Mouse (Mus musculus) limb, embryonic 15.5 days (tissue): Measurements from ENCODE around the gene Caly. TPM values are rescaled to one million over a fixed set of nuclear protein-coding genes. Genes with fewer than 3 reads are reported as not detected.

Experiments used
- ATAC-seq: fragments of 200-750 bp; cut with Nextera tagmentation; 2 replicates; pipeline ENCODE4 v1.8.0; 2017; ENCODE audit warnings: low read depth, moderate TSS enrichment; ENCODE audit not compliant: insufficient number of reproducible peaks, low FRiP score, low TSS enrichment
- H3K27ac ChIP-seq: fragments of 300-500 bp; sonication (generic); 2 replicates; pipeline ENCODE4 v1.5.1; 2015; ENCODE audit warnings: moderate library complexity, mild to moderate bottlenecking, inconsistent platforms
- H3K27me3 ChIP-seq: fragments of 300-500 bp; sonication (generic); 2 replicates; pipeline ENCODE4 v1.6.1; 2015; ENCODE audit warnings: inconsistent platforms
- H3K36me3 ChIP-seq: fragments of 300-500 bp; sonication (generic); 2 replicates; pipeline ENCODE4 v1.6.1; 2015; ENCODE audit warnings: inconsistent platforms
- H3K4me1 ChIP-seq: fragments of 300-500 bp; sonication (generic); 2 replicates; pipeline ENCODE4 v1.6.1; 2015; ENCODE audit warnings: inconsistent platforms
- H3K4me2 ChIP-seq: fragments of 300-500 bp; sonication (generic); 2 replicates; pipeline ENCODE4 v1.6.1; 2015; ENCODE audit warnings: mild to moderate bottlenecking, inconsistent platforms
- H3K4me3 ChIP-seq: fragments of 300-500 bp; sonication (generic); 2 replicates; pipeline ENCODE4 v1.5.1; 2015; ENCODE audit warnings: mild to moderate bottlenecking, inconsistent platforms
- H3K9ac ChIP-seq: fragments of 300-500 bp; sonication (generic); 2 replicates; pipeline ENCODE4 v1.6.1; 2015; ENCODE audit warnings: inconsistent platforms
- H3K9me3 ChIP-seq: fragments of 300-500 bp; sonication (generic); 2 replicates; pipeline ENCODE4 v1.6.1; 2016; ENCODE audit warnings: inconsistent platforms
- WGBS: fragments of 180-500 bp; shearing (Covaris S2); methylation state at CpG from one replicate; pipeline ENCODE4 v1.1.7; 2015; 5-methylcytosine and 5-hydroxymethylcytosine counted together
- polyA plus RNA-seq: library from polyadenylated mRNA; unstranded; fragments of >200 nt; fragmentation: Nextera tagmentation; extraction: Ambion mirVana; gene quantifications from 2 replicates; pipeline ENCODE4 v1.2.1, GENCODE M21; 2015

The Caly gene
- polyA plus RNA-seq, 1 experiment from 2014 or later, result 1.2 TPM

GRCm38 (mm10) chr7:140111943-140112342, 29.6 kb upstream of the Caly start:
- H3K9ac ChIP-seq, result no peak overlapping the region
- no peak overlapping the region for H3K4me2 ChIP-seq
- no peaks in the 10 kb centered on the region for H3K9me3 ChIP-seq
- H3K4me1 ChIP-seq, result 0 out of 2 replicates have a peak, but pooled peaks cover 7% of the 10 kb centered on the region
- no peaks in the 10 kb centered on the region for H3K27me3 ChIP-seq
- 58% methylated on average over 3 of the region's 3 CpGs for whole genome bisulfite sequencing
- peaks cover 61% of the 10 kb centered on the region for H3K36me3 ChIP-seq
- ATAC-seq, result no peak
- no peak overlapping the region for H3K27ac ChIP-seq
- H3K4me3 ChIP-seq, result no peak overlapping the region

GRCm38 (mm10) chr7:140104009-140104408, 21.7 kb upstream of the Caly start:
- Histone ChIP-seq H3K4me3 (no peak overlapping the region), H3K9me3 (no peaks in the 10 kb centered on the region), H3K27me3 (no peaks in the 10 kb centered on the region), H3K36me3 (peaks cover 38% of the 10 kb centered on the region), H3K9ac (no peak overlapping the region), H3K4me2 (no peak overlapping the region), H3K27ac (no peak overlapping the region), H3K4me1 (peaks cover 14% of the 10 kb centered on the region)
- 76% methylated on average over 4 of the region's 4 CpGs for WGBS
- ATAC-seq, result no peak

DNA sequence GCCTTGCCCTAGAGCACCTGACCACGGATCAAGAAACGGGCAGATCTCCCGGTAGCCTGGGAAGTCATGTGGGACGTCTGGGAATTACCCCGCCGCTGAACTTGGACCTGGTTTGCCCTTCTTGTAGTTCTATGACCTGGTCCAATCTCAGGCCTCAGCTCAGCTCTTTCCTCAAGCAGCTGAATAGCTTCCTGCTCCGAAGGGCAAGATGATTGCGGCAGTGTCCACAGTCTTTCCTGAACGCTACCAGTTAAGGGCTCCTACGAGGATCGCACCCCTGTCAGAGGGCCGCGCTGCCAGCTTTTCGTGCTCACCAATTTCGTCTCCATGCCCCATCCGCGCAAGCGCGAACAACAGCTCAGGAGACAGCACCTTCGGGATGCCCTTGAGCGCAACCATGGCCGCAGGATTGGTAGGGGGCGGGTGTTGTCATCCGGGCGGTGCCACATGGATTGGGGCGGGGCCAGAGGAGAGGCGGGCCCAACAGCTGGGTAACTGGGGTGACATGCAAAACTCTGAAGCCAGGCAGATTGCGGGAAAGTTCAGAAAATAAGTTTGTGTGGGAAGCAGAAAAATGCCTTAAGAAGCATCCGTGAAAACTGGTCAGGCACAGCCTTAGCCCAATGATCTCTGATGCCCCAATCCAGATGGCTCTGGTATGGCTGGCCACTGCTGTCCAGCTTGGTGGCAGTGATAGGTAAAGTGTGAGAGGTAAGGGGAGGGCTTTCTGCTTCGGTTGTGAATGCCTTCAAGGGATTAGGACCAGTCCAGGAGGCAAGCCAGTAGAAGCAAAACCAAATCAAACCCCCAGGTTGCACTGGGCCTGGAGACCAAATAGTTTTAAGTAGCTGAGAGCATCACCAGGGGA, 19.9 kb upstream of the Caly start, which contains the start of gene Fuom:
Fuom (minus strand) TSS at position 449 of the 868 bp plus-strand sequence.
- peaks cover 14% of the 10 kb centered on the region for H3K4me1 ChIP-seq
- peak within 1 kb of the TSS; percentile 49 for H3K4me3 ChIP-seq
- peak; percentile 76 for ATAC-seq
- H3K9me3 ChIP-seq, result no peaks in the 10 kb centered on the region
- under 1% methylated on average over 30 of the region's 30 CpGs for WGBS
- peaks cover 23% of the 10 kb centered on the region for H3K36me3 ChIP-seq
- peak within 1 kb of the TSS; percentile 80 for H3K4me2 ChIP-seq
- H3K27me3 ChIP-seq, result no peaks in the 10 kb centered on the region
- peak within 1 kb of the TSS; percentile 18; the same call in 1 of the 2 replicates for H3K27ac ChIP-seq
- H3K9ac ChIP-seq, result 0 out of 2 replicates have a peak within 1 kb of the TSS, but pooled peaks have one; percentile 21

DNA sequence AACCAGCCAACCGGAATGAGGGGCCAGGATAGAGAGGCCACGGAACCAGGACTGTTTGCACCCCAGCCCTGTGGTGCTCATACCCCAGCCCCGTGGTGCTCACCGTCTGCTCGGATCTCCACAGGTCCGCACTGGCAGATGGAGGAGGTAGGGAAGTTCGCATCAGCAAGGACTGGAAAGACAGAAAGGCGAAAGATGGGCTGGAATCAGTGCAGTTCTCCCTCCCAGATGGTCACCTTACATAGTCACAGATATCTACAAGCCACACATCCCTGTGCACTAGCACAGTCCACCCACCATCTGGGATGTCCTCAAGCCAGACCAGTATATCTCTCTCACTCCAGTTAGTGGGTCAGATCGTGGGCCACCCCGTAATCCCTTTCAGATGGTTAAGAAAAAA, 19.1 kb upstream of the Caly start:
- Histone ChIP-seq H3K36me3 (peaks cover 17% of the 10 kb centered on the region), H3K4me1 (peaks cover 14% of the 10 kb centered on the region), H3K9ac (0 out of 2 replicates have a peak overlapping the region, but pooled peaks have one; percentile 21), H3K4me3 (peak overlapping the region; percentile 49), H3K9me3 (no peaks in the 10 kb centered on the region), H3K27ac (no peak overlapping the region), H3K27me3 (no peaks in the 10 kb centered on the region), H3K4me2 (peak overlapping the region; percentile 80)
- ATAC-seq, result no peak
- WGBS, result 74% methylated on average over 10 of the region's 10 CpGs

- no peak for ATAC-seq
- H3K27me3 ChIP-seq, result no peaks in the 10 kb centered on the region
- WGBS, result 88% methylated on average over 1 of the region's 1 CpGs
- no peaks in the 10 kb centered on the region for H3K9me3 ChIP-seq
- H3K9ac ChIP-seq, result no peak overlapping the region
- 0 out of 2 replicates have a peak, but pooled peaks cover 3% of the 10 kb centered on the region for H3K36me3 ChIP-seq
- no peak overlapping the region for H3K4me2 ChIP-seq
- H3K27ac ChIP-seq, result no peak overlapping the region
- H3K4me1 ChIP-seq, result peaks cover 19% of the 10 kb centered on the region
- no peak overlapping the region for H3K4me3 ChIP-seq
Measured at GRCm38 (mm10) chr7:140098466-140098865, 16.1 kb upstream of the Caly start.

DNA sequence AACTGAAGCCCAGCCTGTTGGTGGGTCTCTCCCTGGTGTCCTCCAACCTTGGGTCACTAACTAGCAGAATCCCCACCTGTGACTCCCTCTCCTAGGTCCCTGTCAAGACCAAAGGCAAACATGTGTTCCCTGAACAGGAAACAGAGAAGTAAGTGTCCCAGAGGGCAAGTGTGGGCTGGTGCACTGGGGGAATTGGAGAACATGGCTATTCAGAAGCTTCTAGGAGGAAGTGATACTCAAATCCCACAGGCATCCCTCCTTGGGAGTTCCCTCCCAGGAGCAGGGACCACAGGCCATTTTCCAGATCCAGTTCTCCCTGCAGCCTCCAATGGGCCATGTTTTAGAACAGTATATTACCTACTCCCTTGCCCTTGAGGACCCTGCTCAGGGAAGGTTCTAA, 13.7 kb upstream of the Caly start:
- Histone ChIP-seq H3K36me3 (0 out of 2 replicates have a peak, but pooled peaks cover 3% of the 10 kb centered on the region), H3K9ac (no peak overlapping the region), H3K4me2 (no peak overlapping the region), H3K27ac (no peak overlapping the region), H3K27me3 (no peaks in the 10 kb centered on the region), H3K4me1 (peaks cover 5% of the 10 kb centered on the region; the same call in 1 of the 2 replicates), H3K9me3 (no peaks in the 10 kb centered on the region), H3K4me3 (no peak overlapping the region)
- no peak for ATAC-seq

DNA sequence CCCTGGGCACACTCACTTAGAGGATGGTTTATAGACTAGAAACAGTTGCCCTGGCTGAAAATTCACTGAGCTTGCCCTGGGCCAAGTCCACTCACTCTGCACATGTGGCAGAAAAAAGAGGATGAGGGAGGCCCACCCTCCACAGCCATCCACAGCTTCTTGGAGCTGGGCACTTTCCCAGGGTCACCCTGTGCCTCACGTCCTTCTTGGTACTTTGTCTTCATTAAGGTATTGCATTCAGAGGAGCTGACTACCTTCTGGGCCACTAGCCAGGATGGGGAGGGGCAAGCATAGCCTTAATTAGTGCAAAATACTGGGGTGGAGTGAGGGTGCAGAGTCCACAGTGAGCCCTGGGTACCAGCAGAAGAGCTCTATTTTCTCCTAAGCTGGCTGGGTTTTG, 13.2 kb upstream of the Caly start:
- Histone ChIP-seq H3K36me3 (0 out of 2 replicates have a peak, but pooled peaks cover 3% of the 10 kb centered on the region), H3K4me3 (no peak overlapping the region), H3K9ac (no peak overlapping the region), H3K27ac (no peak overlapping the region), H3K27me3 (no peaks in the 10 kb centered on the region), H3K9me3 (no peaks in the 10 kb centered on the region), H3K4me1 (peaks cover 5% of the 10 kb centered on the region; the same call in 1 of the 2 replicates), H3K4me2 (no peak overlapping the region)
- 25% methylated on average over 1 of the region's 1 CpGs for WGBS
- ATAC-seq, result no peak

GRCm38 (mm10) chr7:140094954-140095353, 12.6 kb upstream of the Caly start:
- Histone ChIP-seq H3K36me3 (0 out of 2 replicates have a peak, but pooled peaks cover 3% of the 10 kb centered on the region), H3K4me3 (no peak overlapping the region), H3K9me3 (no peaks in the 10 kb centered on the region), H3K4me1 (peaks cover 5% of the 10 kb centered on the region; the same call in 1 of the 2 replicates), H3K4me2 (no peak overlapping the region), H3K27ac (no peak overlapping the region), H3K27me3 (no peaks in the 10 kb centered on the region), H3K9ac (no peak overlapping the region)
- 53% methylated on average over 5 of the region's 5 CpGs for WGBS
- ATAC-seq, result no peak

DNA sequence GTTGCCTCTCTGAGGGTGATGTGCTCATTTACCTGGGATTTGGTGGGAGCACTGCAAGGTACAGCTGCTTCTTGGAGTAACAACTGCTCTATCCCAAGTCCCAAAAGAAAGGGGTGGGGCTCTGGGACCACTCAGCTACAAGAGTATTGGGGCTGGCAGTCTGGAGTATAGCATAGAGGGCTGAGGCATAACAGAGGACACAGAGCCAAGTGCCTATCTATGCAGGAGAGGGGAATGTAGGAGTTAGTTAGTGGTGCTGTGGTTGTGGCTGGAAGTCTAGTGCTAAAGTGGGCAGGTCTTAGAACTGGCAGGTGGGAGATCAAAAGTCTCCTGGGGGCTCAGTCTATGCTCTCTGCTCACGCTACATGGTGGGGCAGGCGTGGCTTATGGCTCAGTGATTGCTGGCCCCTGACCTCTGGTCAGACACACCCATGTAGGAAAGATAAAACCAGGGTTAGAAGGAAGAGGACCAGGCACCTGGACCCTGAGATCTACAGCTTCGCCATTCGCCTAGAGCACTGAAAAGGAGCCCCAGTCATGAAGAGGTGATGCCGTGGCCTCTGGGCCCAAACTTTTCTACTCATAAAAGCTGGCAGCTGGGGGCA, 10.7 kb upstream of the Caly start, which contains the start of gene Prap1:
Prap1 (plus strand) TSS at position 472 of the 605 bp plus-strand sequence.
- H3K27me3 ChIP-seq, result no peaks in the 10 kb centered on the region
- WGBS, result 68% methylated on average over 5 of the region's 5 CpGs
- no peak within 1 kb of the TSS for H3K4me3 ChIP-seq
- 0 out of 2 replicates have a peak, but pooled peaks cover 2% of the 10 kb centered on the region for H3K36me3 ChIP-seq
- ATAC-seq, result no peak
- no peak within 1 kb of the TSS for H3K27ac ChIP-seq
- H3K9ac ChIP-seq, result no peak within 1 kb of the TSS
- no peaks in the 10 kb centered on the region for H3K9me3 ChIP-seq
- no peak within 1 kb of the TSS for H3K4me2 ChIP-seq
- peaks cover 5% of the 10 kb centered on the region; the same call in 1 of the 2 replicates for H3K4me1 ChIP-seq

DNA sequence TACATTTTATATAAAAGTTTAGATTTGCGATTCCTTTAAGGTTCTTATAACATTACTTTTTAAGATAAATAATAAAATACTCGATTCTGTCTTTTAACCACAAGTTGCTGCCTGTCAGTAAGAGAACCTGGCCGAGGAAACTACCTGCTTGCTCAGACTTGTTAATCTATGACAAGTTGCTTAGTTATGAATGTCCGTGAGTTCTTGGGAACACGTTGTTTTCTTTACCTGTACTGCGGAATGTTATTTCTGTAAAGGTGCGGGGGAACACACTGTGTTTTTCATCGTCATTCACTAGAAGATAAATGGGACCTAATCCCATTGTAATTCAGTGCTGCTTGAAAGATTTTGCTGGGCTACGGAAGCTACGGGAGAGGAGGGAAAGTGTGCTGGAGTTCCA, 8.3 kb upstream of the Caly start:
- peaks cover 5% of the 10 kb centered on the region; the same call in 1 of the 2 replicates for H3K4me1 ChIP-seq
- no peaks in the 10 kb centered on the region for H3K36me3 ChIP-seq
- H3K4me3 ChIP-seq, result no peak overlapping the region
- no peaks in the 10 kb centered on the region for H3K27me3 ChIP-seq
- no peak overlapping the region for H3K9ac ChIP-seq
- no peaks in the 10 kb centered on the region for H3K9me3 ChIP-seq
- no peak for ATAC-seq
- no peak overlapping the region for H3K4me2 ChIP-seq
- no peak overlapping the region for H3K27ac ChIP-seq
- 71% methylated on average over 10 of the region's 10 CpGs for WGBS

GRCm38 (mm10) chr7:140081408-140082241, 723 bp downstream of the Caly start:
- Histone ChIP-seq H3K4me1 (peaks cover 14% of the 10 kb centered on the region), H3K27me3 (peaks cover 47% of the 10 kb centered on the region), H3K4me3 (no peak overlapping the region), H3K4me2 (no peak overlapping the region), H3K36me3 (no peaks in the 10 kb centered on the region), H3K9ac (no peak overlapping the region), H3K9me3 (no peaks in the 10 kb centered on the region), H3K27ac (no peak overlapping the region)
- no peak for ATAC-seq
- WGBS, result 16% methylated on average over 20 of the region's 20 CpGs
